Comparison of ENCODE assay signal across 8 mouse cellular contexts in genomic region chr17:56935363-56936131, GRCm38 (mm10). TPM values are rescaled to one million over a fixed set of nuclear protein-coding genes. Genes with fewer than 3 reads are reported as not detected.
DNase-seq lines count a peak whose midpoint lies in the region; ATAC-seq and TF ChIP-seq lines count a peak whose summit lies in the region.

Gene Mllt1, minus strand, starts transcription at chr17:56935415.

- DNase-seq in 416B (ENCODE audit: low read depth), result peak; percentile 89
- peak; percentile 98 for DNase-seq in heart, adult 8-10 months (ENCODE audit: low spot score)
- peak; percentile 98 for DNase-seq in kidney, adult 9 months
- DNase-seq in limb, embryonic 14.5 days (ENCODE audit: low spot score), result peak; percentile 97
- peak; percentile 99 for DNase-seq in midbrain, postnatal 0 days (ENCODE audit: low spot score)
- peak; percentile 97 for DNase-seq in spleen, postnatal 14 days (ENCODE audit: low spot score in 2 of 2)

- peak within 1 kb of the TSS; percentile 87 for H3K4me2 ChIP-seq in embryonic facial prominence, embryonic 15.5 days (replicated peaks)
- H3K4me2 ChIP-seq in limb, embryonic 14.5 days (replicated peaks; ENCODE audit: low read depth, low read length, severe bottlenecking), result peak within 1 kb of the TSS; percentile 89
- peak within 1 kb of the TSS; percentile 86 for H3K4me2 ChIP-seq in midbrain, postnatal 0 days (ENCODE audit: low read depth, low read length, poor library complexity, severe bottlenecking)

- H3K27ac ChIP-seq in bone marrow, adult 2 months (ENCODE audit: control insufficient read depth, insufficient read depth, low read depth, low read length, poor library complexity), result peak within 1 kb of the TSS; percentile 54; the same call in 1 of the 2 replicates
- H3K27ac ChIP-seq in embryonic facial prominence, embryonic 15.5 days (replicated peaks), result peak within 1 kb of the TSS; percentile 58; the same call in 1 of the 2 replicates
- peak within 1 kb of the TSS; percentile 71 for H3K27ac ChIP-seq in limb, embryonic 14.5 days (replicated peaks; ENCODE audit: low read depth, low read length)
- H3K27ac ChIP-seq in midbrain, postnatal 0 days (ENCODE audit: low read depth, low read length), result peak within 1 kb of the TSS; percentile 86

- H3K9me3 ChIP-seq in embryonic facial prominence, embryonic 15.5 days (replicated peaks), result no peaks in the 10 kb centered on the region
- no peaks in the 10 kb centered on the region for H3K9me3 ChIP-seq in limb, embryonic 14.5 days (ENCODE audit: control insufficient read depth, low read length)
- H3K9me3 ChIP-seq in midbrain, postnatal 0 days (ENCODE audit: low read length), result no peaks in the 10 kb centered on the region

- H3K36me3 ChIP-seq in embryonic facial prominence, embryonic 15.5 days, result no peaks in the 10 kb centered on the region
- H3K36me3 ChIP-seq in limb, embryonic 14.5 days (ENCODE audit: control insufficient read depth, insufficient read depth, low read length), result no peaks in the 10 kb centered on the region
- H3K36me3 ChIP-seq in midbrain, postnatal 0 days (ENCODE audit: insufficient read depth, low read length), result no peaks in the 10 kb centered on the region

- H3K4me1 ChIP-seq in bone marrow, adult 2 months (ENCODE audit: control insufficient read depth, insufficient read depth, low read length), result peaks cover under 1% of the 10 kb centered on the region
- H3K4me1 ChIP-seq in embryonic facial prominence, embryonic 15.5 days, result peaks cover 28% of the 10 kb centered on the region
- H3K4me1 ChIP-seq in limb, embryonic 14.5 days (ENCODE audit: control insufficient read depth, insufficient read depth, low read length), result peaks cover 20% of the 10 kb centered on the region
- H3K4me1 ChIP-seq in midbrain, postnatal 0 days (ENCODE audit: insufficient read depth, low read length), result peaks cover 19% of the 10 kb centered on the region

- no peaks in the 10 kb centered on the region for H3K27me3 ChIP-seq in embryonic facial prominence, embryonic 15.5 days
- H3K27me3 ChIP-seq in limb, embryonic 14.5 days (ENCODE audit: control insufficient read depth, insufficient read depth, low read length), result no peaks in the 10 kb centered on the region
- no peaks in the 10 kb centered on the region for H3K27me3 ChIP-seq in midbrain, postnatal 0 days (ENCODE audit: insufficient read depth, low read length)

- ATAC-seq in embryonic facial prominence, embryonic 15.5 days (ENCODE audit: insufficient number of reproducible peaks, low FRiP score, low TSS enrichment, low read depth), result peak; percentile 97
- ATAC-seq in limb, embryonic 14.5 days (ENCODE audit: low FRiP score, low read depth), result peak; percentile 99
- peak; percentile 98 for ATAC-seq in midbrain, postnatal 0 days (ENCODE audit: low FRiP score)

- TF ChIP-seq POLR2A in bone marrow, adult 2 months (IDR thresholded peaks at IDR 0.05; ENCODE audit: borderline replicate concordance, control insufficient read depth, low read depth, low read length), result no peak
- 0 out of 2 replicates have a peak, but pooled peaks have one; percentile 28 for TF ChIP-seq POLR2A in limb, embryonic 14.5 days (IDR thresholded peaks at IDR 0.05; ENCODE audit: borderline replicate concordance, extremely low read depth, insufficient read depth, insufficient read length)

- H3K9ac ChIP-seq in embryonic facial prominence, embryonic 15.5 days, result peak within 1 kb of the TSS; percentile 99
- H3K9ac ChIP-seq in limb, embryonic 14.5 days (ENCODE audit: low read depth, low read length, severe bottlenecking), result peak within 1 kb of the TSS; percentile 96
- H3K9ac ChIP-seq in midbrain, postnatal 0 days (replicated peaks; ENCODE audit: low read length, poor library complexity, severe bottlenecking), result peak within 1 kb of the TSS; percentile 94

- TF ChIP-seq CTCF in bone marrow, adult 2 months (IDR thresholded peaks at IDR 0.05; ENCODE audit: control insufficient read depth, insufficient read depth, low read length), result peak; percentile 32; the same call in 1 of the 2 replicates
- TF ChIP-seq CTCF in midbrain, postnatal 0 days (IDR thresholded peaks at IDR 0.05), result peak; percentile 73

- WGBS in bone marrow, adult 2 months, result 6% methylated on average over 76 of the region's 76 CpGs
- 3% methylated on average over 76 of the region's 76 CpGs for WGBS in embryonic facial prominence, embryonic 15.5 days
- 3% methylated on average over 65 of the region's 76 CpGs for WGBS in limb, embryonic 14.5 days
- 4% methylated on average over 47 of the region's 76 CpGs for WGBS in midbrain, postnatal 0 days

- peak within 1 kb of the TSS; percentile 85 for H3K4me3 ChIP-seq in bone marrow, adult 2 months (replicated peaks; ENCODE audit: control insufficient read depth, low read depth, low read length)
- H3K4me3 ChIP-seq in embryonic facial prominence, embryonic 15.5 days (replicated peaks), result peak within 1 kb of the TSS; percentile 92
- H3K4me3 ChIP-seq in limb, embryonic 14.5 days (replicated peaks; ENCODE audit: low read length), result peak within 1 kb of the TSS; percentile 94
- H3K4me3 ChIP-seq in midbrain, postnatal 0 days (ENCODE audit: low read depth, low read length), result peak within 1 kb of the TSS; percentile 92

RNA-seq across cellular contexts. Expression of gene Mllt1, which starts in this region (rescaled TPM):
- 12.1 and 17.3 TPM in 2 replicates for polyA plus RNA-seq in bone marrow, adult 2 months (2011; ENCODE audit: insufficient read depth, insufficient read length, low replicate concordance, missing spikeins)
- 53.9 and 56.9 TPM in 2 replicates for polyA plus RNA-seq in embryonic facial prominence, embryonic 15.5 days (2015; fragmentation: Nextera tagmentation; extraction: Ambion mirVana)
- 10 to 100 TPM; 23.3 to 26.9 (median 26.4) TPM for total RNA-seq in heart, adult 8-10 months (2022)
- polyA plus RNA-seq in limb, embryonic 14.5 days (2012; rRNA removed), result 98.3 and 132 TPM in 2 replicates
- polyA plus RNA-seq in limb, embryonic 14.5 days (2014; fragmentation: Nextera tagmentation; extraction: Ambion mirVana), result 34.5 and 36.3 TPM in 2 replicates
- total RNA-seq in midbrain, postnatal 0 days (2014; rRNA removed), result 136 and 145 TPM in 2 replicates
- 60.2 and 63.5 TPM in 2 replicates for polyA plus RNA-seq in midbrain, postnatal 0 days (2015; fragmentation: Nextera tagmentation; extraction: Ambion mirVana)

Comparison
In these comparisons a context has a peak if more than half of its experiments do, and no peak if none do; other contexts are left out.
1. Peak in every context shown above with its lines: DNase-seq, ATAC-seq, H3K4me3 ChIP-seq and H3K27ac ChIP-seq.